9 mouse cellular contexts compared by ENCODE assay signal in genomic region chr9:123479876-123480252, GRCm38 (mm10). TPM values are rescaled to one million over a fixed set of nuclear protein-coding genes. Genes with fewer than 3 reads are reported as not detected.
A peak's percentile ranks its signal among the peaks of the same experiment; 100 is the strongest.
DNase-seq lines count a peak whose midpoint lies in the region; ATAC-seq and TF ChIP-seq lines count a peak whose summit lies in the region.
"Had no signal": no experiment of that assay in that cellular context is flagged by ENCODE, and none has a peak within 500 bp of the region (broad histone marks: within the 10 kb centered on the region; RNA-seq: fewer than 3 reads in every experiment).

No protein-coding gene starts in this region.

- 72% methylated on average over 8 of the region's 8 CpGs for WGBS in lung, embryonic 14.5 days
- 89% methylated on average over 8 of the region's 8 CpGs for WGBS in forebrain, embryonic 10.5 days
- WGBS in intestine, embryonic 16.5 days: 80% methylated on average over 8 of the region's 8 CpGs
- WGBS in neural tube, embryonic 12.5 days: 92% methylated on average over 8 of the region's 8 CpGs

- peak overlapping the region; percentile 76 for H3K9ac ChIP-seq in lung, embryonic 14.5 days
- peak overlapping the region; percentile 72 for H3K9ac ChIP-seq in intestine, embryonic 16.5 days (ENCODE audit: low read depth, low read length)
- peak overlapping the region; percentile 72; the same call in 1 of the 2 replicates for H3K9ac ChIP-seq in neural tube, embryonic 12.5 days

- no peaks in the 10 kb centered on the region for H3K27me3 ChIP-seq in lung, embryonic 14.5 days (ENCODE audit: insufficient read depth, low read length)
- H3K27me3 ChIP-seq in forebrain, embryonic 10.5 days (ENCODE audit: poor library complexity, severe bottlenecking): no peaks in the 10 kb centered on the region
- no peaks in the 10 kb centered on the region for H3K27me3 ChIP-seq in intestine, embryonic 16.5 days (replicated peaks; ENCODE audit: control insufficient read depth, insufficient read depth, low read length)
- no peaks in the 10 kb centered on the region for H3K27me3 ChIP-seq in neural tube, embryonic 12.5 days (replicated peaks)

- no peak for TF ChIP-seq CTCF in lung, embryonic 14.5 days (IDR thresholded peaks at IDR 0.05; ENCODE audit: low read depth)

- ATAC-seq in lung, embryonic 14.5 days (ENCODE audit: insufficient read depth): no peak
- ATAC-seq in intestine, embryonic 16.5 days: no peak
- 0 out of 2 replicates have a peak, but pooled peaks have one; percentile 2 for ATAC-seq in neural tube, embryonic 12.5 days (ENCODE audit: low FRiP score, low read depth)

- peak overlapping the region; percentile 98 for H3K4me2 ChIP-seq in lung, embryonic 14.5 days
- H3K4me2 ChIP-seq in intestine, embryonic 16.5 days (ENCODE audit: low read depth, low read length): peak overlapping the region; percentile 94
- peak overlapping the region; percentile 82 for H3K4me2 ChIP-seq in neural tube, embryonic 12.5 days (replicated peaks)

- no peaks in the 10 kb centered on the region for H3K9me3 ChIP-seq in lung, embryonic 14.5 days (ENCODE audit: low read depth, low read length)
- no peaks in the 10 kb centered on the region; the same call in 1 of the 2 replicates for H3K9me3 ChIP-seq in forebrain, embryonic 10.5 days
- H3K9me3 ChIP-seq in intestine, embryonic 16.5 days (ENCODE audit: control insufficient read depth, low read length): no peaks in the 10 kb centered on the region
- no peaks in the 10 kb centered on the region for H3K9me3 ChIP-seq in neural tube, embryonic 12.5 days

- no peak for DNase-seq in lung, embryonic 14.5 days
- no peak for DNase-seq in lung, adult 18-20 months
- DNase-seq in forebrain, embryonic 10.5 days (ENCODE audit: extremely low spot score, low spot score): peak; percentile 18
- DNase-seq in cerebellum, postnatal 4 days (ENCODE audit: low spot score in 2 of 2): no peak
- DNase-seq in layer of hippocampus, adult 8-10 months (ENCODE audit: low spot score in 2 of 2): no peak
- no peak for DNase-seq in kidney, adult 9 months
- DNase-seq: right cerebral cortex, postnatal 14 days had no signal

- peaks cover 31% of the 10 kb centered on the region for H3K4me1 ChIP-seq in lung, embryonic 14.5 days (ENCODE audit: insufficient read depth)
- H3K4me1 ChIP-seq in forebrain, embryonic 10.5 days: peaks cover 58% of the 10 kb centered on the region
- H3K4me1 ChIP-seq in intestine, embryonic 16.5 days (ENCODE audit: control insufficient read depth, insufficient read depth, low read length): peaks cover 52% of the 10 kb centered on the region
- peaks cover 44% of the 10 kb centered on the region for H3K4me1 ChIP-seq in neural tube, embryonic 12.5 days

- peaks cover 33% of the 10 kb centered on the region for H3K36me3 ChIP-seq in lung, embryonic 14.5 days (ENCODE audit: insufficient read depth)
- H3K36me3 ChIP-seq in forebrain, embryonic 10.5 days (replicated peaks): peaks cover 53% of the 10 kb centered on the region
- 0 out of 2 replicates have a peak, but pooled peaks cover 3% of the 10 kb centered on the region for H3K36me3 ChIP-seq in intestine, embryonic 16.5 days (ENCODE audit: control insufficient read depth, insufficient read depth, low read length)
- peaks cover 3% of the 10 kb centered on the region; the same call in 1 of the 2 replicates for H3K36me3 ChIP-seq in neural tube, embryonic 12.5 days

- H3K27ac ChIP-seq in lung, embryonic 14.5 days (ENCODE audit: low read depth): peak overlapping the region; percentile 90; the same call in 1 of the 2 replicates
- peak overlapping the region; percentile 87 for H3K27ac ChIP-seq in forebrain, embryonic 10.5 days
- H3K27ac ChIP-seq in intestine, embryonic 16.5 days (ENCODE audit: low read length): no peak overlapping the region
- no peak overlapping the region for H3K27ac ChIP-seq in neural tube, embryonic 12.5 days

- peak overlapping the region; percentile 70 for H3K4me3 ChIP-seq in lung, embryonic 14.5 days (ENCODE audit: low read depth, low read length)
- H3K4me3 ChIP-seq in forebrain, embryonic 10.5 days: peak overlapping the region; percentile 72
- peak overlapping the region; percentile 75 for H3K4me3 ChIP-seq in intestine, embryonic 16.5 days (ENCODE audit: low read length)
- H3K4me3 ChIP-seq in neural tube, embryonic 12.5 days: peak overlapping the region; percentile 66

RNA-seq across cellular contexts. Expression of gene Limd1, which starts 1.4 kb away (rescaled TPM):
- polyA plus RNA-seq in lung, embryonic 14.5 days (2014; fragmentation: Nextera tagmentation; extraction: Ambion mirVana): 68.2 and 69.7 TPM in 2 replicates
- 55.7 and 57.8 TPM in 2 replicates for polyA plus RNA-seq in forebrain, embryonic 10.5 days (2016; fragmentation: Nextera tagmentation; extraction: Ambion mirVana)
- 51.5 and 55.7 TPM in 2 replicates for polyA plus RNA-seq in intestine, embryonic 16.5 days (2015; fragmentation: Nextera tagmentation; extraction: Ambion mirVana)
- 35.6 and 37.3 TPM in 2 replicates for polyA plus RNA-seq in neural tube, embryonic 12.5 days (2016; fragmentation: Nextera tagmentation; extraction: Ambion mirVana)
- total RNA-seq in layer of hippocampus, adult 8-10 months (2022): 1 to 10 TPM; 6.7 to 9.6 (median 7.6) TPM

RNA-seq across cellular contexts. Expression of gene Sacm1l, which starts 49.7 kb away (rescaled TPM):
- 47.6 and 53.0 TPM in 2 replicates for polyA plus RNA-seq in lung, embryonic 14.5 days (2014; fragmentation: Nextera tagmentation; extraction: Ambion mirVana)
- polyA plus RNA-seq in forebrain, embryonic 10.5 days (2016; fragmentation: Nextera tagmentation; extraction: Ambion mirVana): 40.1 and 42.5 TPM in 2 replicates
- polyA plus RNA-seq in intestine, embryonic 16.5 days (2015; fragmentation: Nextera tagmentation; extraction: Ambion mirVana): 74.4 and 87.4 TPM in 2 replicates
- 48.8 and 49.9 TPM in 2 replicates for polyA plus RNA-seq in neural tube, embryonic 12.5 days (2016; fragmentation: Nextera tagmentation; extraction: Ambion mirVana)
- 10 to 100 TPM; 54.6 to 69.3 (median 62.3) TPM for total RNA-seq in layer of hippocampus, adult 8-10 months (2022)

Comparison
In these comparisons a context has a peak if more than half of its experiments do, and no peak if none do; other contexts are left out.
1. H3K27ac ChIP-seq: peak in lung, embryonic 14.5 days (single experiment) and forebrain, embryonic 10.5 days (single experiment); none in intestine, embryonic 16.5 days (single experiment) and neural tube, embryonic 12.5 days (single experiment).
2. Peak in every context shown above with its lines, with median percentiles within 50 percentile points of each other: H3K4me2 ChIP-seq, H3K4me3 ChIP-seq and H3K9ac ChIP-seq.